Mouse (Mus musculus): Measurements from ENCODE around the gene Zranb3. TPM values are rescaled to one million over a fixed set of nuclear protein-coding genes. Genes with fewer than 3 reads are reported as not detected.
A peak's percentile ranks its signal among the peaks of the same experiment; 100 is the strongest.
"Not testable (repeated sequence)": the region's sequence is repeated elsewhere in the genome, so short reads cannot be mapped to it uniquely, and the experiment has no call there.

Gene Zranb3
- total RNA-seq (2014; fragmentation: Nextera tagmentation) (11.2 and 23.1 TPM in 2 replicates), total RNA-seq (2017) (16.2 and 16.5 TPM in 2 replicates)

DNA sequence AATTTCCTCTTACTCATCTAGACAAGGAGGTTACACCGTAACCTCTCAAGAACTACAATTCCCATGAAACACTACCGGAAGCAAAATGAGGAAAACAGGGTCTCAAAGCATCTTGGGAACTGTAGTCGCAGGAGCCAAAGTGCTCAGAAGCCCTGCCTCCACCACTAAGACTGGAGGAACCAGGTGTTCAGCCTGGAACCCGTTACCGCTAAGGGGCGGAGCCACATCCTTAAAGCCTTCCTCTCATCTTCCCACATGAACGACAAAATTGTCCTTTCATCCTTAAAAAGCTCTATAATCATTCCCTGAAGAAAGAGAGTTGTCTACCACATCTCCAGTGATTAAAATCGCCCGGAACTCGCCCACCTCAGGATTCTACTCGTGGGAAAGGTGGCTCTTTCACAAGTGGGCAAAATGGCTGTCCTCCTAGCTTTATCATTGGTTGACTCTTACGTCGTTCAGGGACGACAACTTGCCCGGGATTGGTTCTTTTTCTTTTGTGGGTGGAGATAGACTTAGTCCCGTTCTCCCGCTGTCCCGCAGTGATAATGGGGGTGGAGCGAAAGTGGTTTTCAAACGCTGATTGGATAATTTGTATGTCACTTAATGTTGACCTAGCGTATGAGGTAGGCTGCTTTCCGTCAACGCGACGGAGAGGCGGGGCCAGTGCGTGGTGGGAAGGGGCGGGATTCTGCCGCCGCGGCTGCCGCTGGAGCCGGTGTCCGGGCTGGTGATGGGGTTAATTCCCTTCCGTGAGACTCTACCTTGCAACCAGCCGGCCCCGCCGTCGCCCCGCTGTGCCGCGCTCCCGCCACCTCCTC is at the start of gene Zranb3, which contains the start of gene R3hdm1:
Gene Zranb3, minus strand, starts transcription at position 407 of the 821 bp plus-strand sequence.
Gene R3hdm1, plus strand, starts transcription at position 661 of the 821 bp plus-strand sequence.
- peak; percentile 92 for ATAC-seq (replicated peaks; ENCODE audit: low FRiP score, low TSS enrichment, poor library complexity, severe bottlenecking)

DNA sequence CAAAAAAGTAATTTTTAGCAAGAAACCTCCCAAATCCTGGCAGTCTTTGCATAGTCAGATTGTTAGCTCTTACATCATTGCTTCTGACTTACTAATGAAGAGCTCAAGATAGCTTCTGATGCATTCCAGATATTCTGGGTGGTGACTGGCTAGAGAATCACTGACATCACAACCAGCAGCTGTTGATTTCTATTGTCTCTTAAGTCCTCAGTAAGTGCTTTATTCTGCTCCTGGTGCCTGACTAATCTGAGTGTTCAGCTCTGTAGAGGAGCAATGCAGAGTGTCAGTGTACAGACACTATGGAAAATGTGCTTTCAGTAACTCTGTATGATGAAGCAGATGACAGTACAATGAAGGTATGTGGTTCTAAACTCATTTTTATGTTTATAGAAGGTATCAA is 38.9 kb upstream of the Zranb3 start:
- no peak for ATAC-seq (replicated peaks; ENCODE audit: low FRiP score, low TSS enrichment, poor library complexity, severe bottlenecking)

GRCm38 (mm10) chr1:128141039-128141438 is 38.2 kb upstream of the Zranb3 start:
- no peak for ATAC-seq (replicated peaks; ENCODE audit: low FRiP score, low TSS enrichment, poor library complexity, severe bottlenecking)

DNA sequence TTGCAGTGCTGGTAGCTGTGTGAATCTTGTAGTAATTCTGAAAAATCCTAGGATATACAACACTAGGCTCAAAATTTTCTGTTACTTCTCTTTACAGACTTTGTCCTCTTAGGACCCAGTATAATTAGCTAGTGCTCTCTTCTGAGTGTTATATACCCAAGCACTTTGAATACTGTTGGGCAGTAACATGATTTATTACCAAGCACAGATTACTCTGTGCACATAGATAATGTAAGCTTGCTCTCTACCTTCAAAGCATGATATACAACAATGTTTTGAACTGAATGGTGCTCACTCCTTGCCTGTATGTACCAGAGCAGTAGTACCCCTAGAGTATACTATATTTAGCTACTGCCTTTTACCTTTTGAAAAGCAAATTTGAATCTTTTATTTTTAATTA is 33.4 kb upstream of the Zranb3 start:
- ATAC-seq (replicated peaks; ENCODE audit: low FRiP score, low TSS enrichment, poor library complexity, severe bottlenecking) = not testable (repeated sequence)

GRCm38 (mm10) chr1:128120913-128121627 is 18.2 kb upstream of the Zranb3 start:
- peak; percentile 67 for ATAC-seq (replicated peaks; ENCODE audit: low FRiP score, low TSS enrichment, poor library complexity, severe bottlenecking)

- ATAC-seq (replicated peaks; ENCODE audit: low FRiP score, low TSS enrichment, poor library complexity, severe bottlenecking) = peak; percentile 21
Observed at GRCm38 (mm10) chr1:128103520-128104088, 757 bp upstream of the Zranb3 start.

DNA sequence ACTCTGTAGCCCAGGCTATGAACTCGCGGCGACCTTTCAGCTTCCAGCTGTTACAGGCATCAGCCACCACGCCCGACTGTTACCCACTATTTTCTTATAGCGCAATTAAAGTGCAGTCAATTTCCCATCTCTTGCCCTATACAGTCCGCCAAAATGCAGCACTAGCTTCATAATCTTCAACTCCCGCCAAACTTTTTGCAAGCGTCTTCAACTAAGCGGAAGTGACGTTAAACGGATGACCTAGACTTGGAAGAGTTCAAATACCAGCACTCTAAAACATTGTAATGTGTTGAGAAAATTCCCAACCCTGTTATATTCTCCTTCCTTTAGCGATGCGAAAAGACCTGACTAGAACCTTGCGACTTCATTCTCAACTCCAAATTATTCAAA is 601 bp downstream of the Zranb3 start:
- ATAC-seq (replicated peaks; ENCODE audit: low FRiP score, low TSS enrichment, poor library complexity, severe bottlenecking) = peak; percentile 53

DNA sequence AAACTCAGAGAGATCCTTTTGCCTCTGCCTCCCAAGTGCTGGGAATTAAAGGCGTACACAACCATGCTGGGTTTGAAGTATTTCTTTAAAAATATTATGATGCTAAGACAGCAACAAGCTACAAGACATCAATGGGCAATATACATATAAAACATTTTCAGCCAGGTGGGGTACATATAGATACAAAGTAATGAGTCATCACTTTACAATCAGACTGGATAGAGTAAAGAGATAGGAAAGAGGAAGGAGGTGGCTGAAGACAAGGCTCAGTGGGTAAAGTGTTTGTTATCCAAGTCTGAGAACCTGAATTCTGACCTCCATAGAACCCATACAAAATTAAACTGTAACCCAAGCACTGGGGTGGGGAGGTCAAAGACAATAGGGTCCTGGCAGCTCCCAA is 4.5 kb downstream of the Zranb3 start:
- no peak for ATAC-seq (replicated peaks; ENCODE audit: low FRiP score, low TSS enrichment, poor library complexity, severe bottlenecking)

DNA sequence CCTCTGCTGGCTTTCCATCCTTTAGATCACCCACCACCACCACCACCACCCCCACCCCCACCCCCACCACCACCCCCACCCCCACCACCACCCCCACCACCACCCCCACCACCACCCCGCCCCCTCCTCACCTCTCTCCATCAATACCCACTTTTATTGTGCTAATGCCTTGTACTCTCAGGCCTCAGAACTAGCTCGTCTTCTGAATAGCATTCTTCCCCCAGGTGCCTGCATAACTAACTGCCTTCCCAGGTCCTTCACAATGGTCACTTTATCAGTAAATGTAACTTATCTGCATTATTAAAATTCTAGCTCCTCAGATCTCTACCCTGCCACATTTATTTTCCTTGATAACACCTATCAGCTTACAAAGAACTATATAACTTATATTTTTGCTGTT is 8.2 kb downstream of the Zranb3 start:
- ATAC-seq (replicated peaks; ENCODE audit: low FRiP score, low TSS enrichment, poor library complexity, severe bottlenecking) = no peak

- no peak for ATAC-seq (replicated peaks; ENCODE audit: low FRiP score, low TSS enrichment, poor library complexity, severe bottlenecking)
Observed at GRCm38 (mm10) chr1:128082800-128083199, 20.0 kb downstream of the Zranb3 start.

DNA sequence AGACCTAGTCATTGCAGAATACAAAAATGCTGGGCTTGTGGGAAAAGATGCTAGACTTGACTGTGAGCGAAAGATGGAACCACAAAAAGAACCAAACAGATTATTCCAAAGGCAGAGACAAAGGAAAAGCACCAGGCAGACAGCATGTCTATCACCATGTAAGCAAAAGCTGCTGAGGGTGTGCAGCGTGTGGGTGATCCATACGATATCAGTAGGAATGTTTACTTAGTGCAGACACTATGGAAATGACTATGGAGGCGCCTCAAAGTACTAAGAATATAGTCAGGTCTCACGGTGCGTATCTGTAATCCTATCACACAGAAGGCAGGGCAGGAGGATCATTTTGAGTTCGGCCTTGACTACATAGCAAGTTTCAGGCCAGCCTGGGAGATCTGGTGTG is 21.0 kb downstream of the Zranb3 start:
- no peak for ATAC-seq (replicated peaks; ENCODE audit: low FRiP score, low TSS enrichment, poor library complexity, severe bottlenecking)

DNA sequence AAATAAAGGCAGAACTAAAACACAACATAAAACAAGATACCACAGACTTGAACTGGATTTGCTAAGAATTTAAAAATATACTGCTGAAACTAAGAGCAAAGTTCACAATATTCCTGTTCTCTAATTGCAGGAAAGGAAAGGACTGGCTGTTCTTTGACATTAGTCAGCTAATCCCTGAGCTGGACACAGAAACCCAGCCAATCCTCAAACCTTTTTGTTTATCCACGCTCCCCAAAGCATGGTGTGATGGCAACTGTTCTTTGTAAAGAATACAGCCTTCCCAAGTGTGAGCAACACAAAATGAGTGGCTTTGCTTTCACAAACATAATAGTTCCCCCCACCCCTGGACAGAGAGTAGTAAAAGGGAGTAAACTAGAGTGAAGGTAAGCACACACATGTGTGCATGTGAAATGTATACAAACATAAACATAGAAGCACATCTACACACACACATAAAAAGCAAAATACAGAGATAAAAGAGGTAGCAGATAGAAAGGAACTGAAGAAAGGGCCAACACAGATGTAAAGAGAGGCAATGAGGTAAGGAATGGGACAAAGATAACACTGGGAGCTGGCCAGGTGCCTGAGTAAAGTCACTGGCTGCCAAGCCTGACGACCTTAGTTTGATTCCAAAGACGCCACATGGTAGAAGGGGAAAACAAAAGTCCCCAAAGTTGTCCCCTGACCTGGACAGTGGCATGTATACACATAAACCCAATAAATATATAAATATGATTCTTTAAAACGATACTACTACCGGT is 21.7 kb downstream of the Zranb3 start:
- ATAC-seq (replicated peaks; ENCODE audit: low FRiP score, low TSS enrichment, poor library complexity, severe bottlenecking) = peak; percentile 77

DNA sequence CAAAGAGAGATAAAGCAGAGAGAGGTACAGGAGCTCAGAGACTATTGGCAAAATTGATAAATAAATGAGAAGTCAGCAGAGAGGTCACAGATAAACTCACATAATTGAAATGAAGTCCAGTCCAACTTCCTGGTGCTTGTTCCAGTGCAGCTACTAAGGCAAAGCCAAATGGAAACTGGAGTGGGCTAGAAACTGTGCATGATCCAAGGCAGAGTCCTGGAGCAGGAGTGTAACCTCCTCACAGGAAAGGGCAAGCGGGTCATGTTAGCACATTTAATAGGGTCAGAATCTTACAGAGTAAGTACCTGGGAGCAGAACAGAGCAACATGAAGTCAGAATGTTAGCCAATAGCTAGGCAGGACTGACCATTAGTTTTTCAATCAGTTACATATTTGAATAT is 24.2 kb downstream of the Zranb3 start:
- ATAC-seq (replicated peaks; ENCODE audit: low FRiP score, low TSS enrichment, poor library complexity, severe bottlenecking) = no peak

DNA sequence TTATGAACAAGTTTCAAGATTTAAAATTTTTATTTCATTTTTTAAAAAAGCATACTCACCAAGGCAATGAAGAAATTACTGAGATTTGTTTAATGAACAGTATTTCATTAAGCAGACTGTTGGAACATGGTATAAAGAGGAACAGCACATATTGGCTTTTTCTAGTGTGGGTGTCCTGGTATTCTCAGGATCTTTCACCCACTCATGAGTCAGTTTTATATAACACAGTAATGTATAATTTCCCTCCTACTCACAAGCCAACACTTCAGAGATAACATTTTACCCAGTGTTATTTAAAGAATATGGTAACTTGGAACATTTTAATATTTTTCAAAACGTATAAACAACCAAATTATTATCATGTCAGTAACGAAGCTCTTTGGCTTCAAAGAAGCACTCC is 25.1 kb downstream of the Zranb3 start:
- ATAC-seq (replicated peaks; ENCODE audit: low FRiP score, low TSS enrichment, poor library complexity, severe bottlenecking) = no peak

GRCm38 (mm10) chr1:128076791-128077479 is 25.9 kb downstream of the Zranb3 start:
- ATAC-seq (replicated peaks; ENCODE audit: low FRiP score, low TSS enrichment, poor library complexity, severe bottlenecking) = no peak

DNA sequence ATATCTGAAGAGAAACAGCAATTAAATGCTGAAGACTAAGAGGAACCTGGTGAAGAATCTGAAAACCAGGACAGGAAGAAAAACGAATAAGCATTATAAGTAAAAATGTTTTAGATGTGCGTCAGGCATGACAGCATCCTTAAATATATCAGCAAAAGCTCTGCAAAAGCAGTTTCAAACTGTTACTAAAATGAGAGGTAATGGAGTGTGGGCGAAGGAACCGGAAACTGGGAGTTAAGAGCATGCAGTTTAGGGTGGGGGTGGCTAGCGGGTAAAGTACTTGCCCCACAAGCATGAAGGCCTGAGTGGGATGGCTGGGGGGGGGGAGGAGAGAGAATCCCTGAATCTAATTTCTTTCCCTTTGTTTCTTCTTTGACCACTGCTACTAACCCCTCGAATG is 29.8 kb downstream of the Zranb3 start:
- no peak for ATAC-seq (replicated peaks; ENCODE audit: low FRiP score, low TSS enrichment, poor library complexity, severe bottlenecking)

GRCm38 (mm10) chr1:128070003-128070402 is 32.8 kb downstream of the Zranb3 start:
- no peak for ATAC-seq (replicated peaks; ENCODE audit: low FRiP score, low TSS enrichment, poor library complexity, severe bottlenecking)

DNA sequence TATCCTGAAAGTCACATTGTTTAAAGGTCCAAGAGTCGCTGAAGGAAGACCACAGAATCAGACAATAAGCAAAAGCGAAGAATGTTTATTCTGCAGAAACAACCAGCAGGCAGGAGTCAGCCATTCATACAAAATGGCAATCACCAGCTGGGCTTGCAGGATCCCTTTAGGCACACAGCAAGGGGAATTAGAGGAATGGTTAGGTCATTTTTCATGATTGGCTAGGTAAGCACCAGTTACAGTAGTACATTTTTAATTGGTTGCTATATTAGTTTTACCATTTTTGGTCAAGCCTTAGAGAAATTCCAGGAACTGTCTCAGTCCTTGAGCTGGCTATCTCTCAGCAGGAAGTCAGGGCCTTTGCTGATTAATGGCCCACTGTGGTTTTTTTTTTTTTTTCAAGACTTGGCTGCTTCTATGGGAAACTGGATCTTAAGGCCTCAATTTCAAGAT is 33.9 kb downstream of the Zranb3 start:
- peak; percentile 89 for ATAC-seq (replicated peaks; ENCODE audit: low FRiP score, low TSS enrichment, poor library complexity, severe bottlenecking)

- ATAC-seq (replicated peaks; ENCODE audit: low FRiP score, low TSS enrichment, poor library complexity, severe bottlenecking) = no peak
Observed at GRCm38 (mm10) chr1:128064716-128065115, 38.1 kb downstream of the Zranb3 start.

All from megakaryocyte-erythroid progenitor cell, adult 5-6 weeks (primary cell).